Mouse (Mus musculus): ENCODE results near the gene Agap2.

DNA sequence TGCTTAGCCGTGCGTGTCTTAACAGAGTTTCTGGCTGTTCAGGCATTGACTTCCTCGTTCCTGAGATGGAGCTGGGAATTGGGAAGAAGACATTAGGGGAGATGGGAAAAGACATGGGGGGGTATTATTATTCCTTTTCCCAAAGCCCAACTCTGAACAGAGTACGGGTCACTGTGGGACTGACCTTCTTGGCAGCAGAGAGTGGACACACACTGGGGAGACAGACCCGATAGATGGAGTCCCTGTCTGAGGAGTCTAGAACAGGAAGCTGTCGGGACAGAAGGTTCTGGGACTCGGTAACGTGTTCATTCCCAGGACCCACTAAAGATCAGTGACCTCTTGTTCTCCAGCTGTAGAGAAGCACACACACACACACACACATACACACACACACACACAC is 567 bp downstream of the Agap2 start:
- TF ChIP-seq CTCF (IDR thresholded peaks at IDR 0.05; ENCODE audit: low read depth, low read length) (no peak), EP300 (IDR thresholded peaks at IDR 0.05; ENCODE audit: insufficient read depth, low read depth, low read length) (no peak), POLR2A (IDR thresholded peaks at IDR 0.05; ENCODE audit: insufficient read depth, low read length) (no peak)

Measured in ES-Bruce4 (cell line).